Mouse (Mus musculus): Measurements from ENCODE around the gene Gm49321.

- TF ChIP-seq CTCF (IDR thresholded peaks at IDR 0.05; ENCODE audit: low read depth) (no peak), EP300 (IDR thresholded peaks at IDR 0.05; ENCODE audit: low read depth) (no peak)
Observed at GRCm38 (mm10) chr12:73996906-73997296, 59.4 kb downstream of the Gm49321 start.
